Mouse (Mus musculus): ENCODE data around the gene Banp. TPM values are rescaled to one million over a fixed set of nuclear protein-coding genes. Genes with fewer than 3 reads are reported as not detected.

Banp gene
- total RNA-seq, 1 experiment = 53.8 TPM

- no peaks in the 10 kb centered on the region for H3K36me3 ChIP-seq (ENCODE audit: control insufficient read depth, insufficient read depth, low read length, poor library complexity, severe bottlenecking)
- no peak for TF ChIP-seq MAFK (IDR thresholded peaks at IDR 0.05; ENCODE audit: insufficient read depth, low read depth, low read length)
- TF ChIP-seq ZC3H11A (IDR thresholded peaks at IDR 0.05; ENCODE audit: borderline replicate concordance, low read depth, low read length) = no peak
- no peak for TF ChIP-seq ZNF384 (IDR thresholded peaks at IDR 0.05; ENCODE audit: low read depth, low read length)
- no peak for TF ChIP-seq HCFC1 (IDR thresholded peaks at IDR 0.05; ENCODE audit: borderline replicate concordance, insufficient read depth, low read length)
- no peak for TF ChIP-seq CHD2 (IDR thresholded peaks at IDR 0.05; ENCODE audit: low read depth, low read length)
- DNase-seq (ENCODE audit: low read depth, low spot score) = no peak
- H3K4me3 ChIP-seq (ENCODE audit: insufficient read depth in 1 of 2, low read depth in 1 of 2, low read length in 2 of 2, poor library complexity in 1 of 2, severe bottlenecking in 1 of 2) = no peak overlapping the region
- no peaks in the 10 kb centered on the region for H3K9me3 ChIP-seq (ENCODE audit: control insufficient read depth, insufficient read depth, low read depth, low read length)
- H3K4me1 ChIP-seq (ENCODE audit: control insufficient read depth in 2 of 2, insufficient read depth in 2 of 2, low read length in 2 of 2, poor library complexity in 1 of 2) = no peaks in the 10 kb centered on the region
- in situ Hi-C loops (cut with MboI; ENCODE audit: low sequenced_read_pairs in 2 of 2, unreplicated experiment in 2 of 2) = no loop called here
- no peak overlapping the region for H3K27ac ChIP-seq (ENCODE audit: insufficient read depth, low read depth, low read length, poor library complexity, severe bottlenecking)
- no peak overlapping the region for H3K9ac ChIP-seq (ENCODE audit: insufficient read depth, low read depth, low read length, poor library complexity, severe bottlenecking)
Measured at GRCm38 (mm10) chr8:122036325-122036724, 86.8 kb downstream of the Banp start.

- H3K9me3 ChIP-seq (ENCODE audit: control insufficient read depth, insufficient read depth, low read depth, low read length) = no peaks in the 10 kb centered on the region
- no peaks in the 10 kb centered on the region for H3K4me1 ChIP-seq (ENCODE audit: control insufficient read depth in 2 of 2, insufficient read depth in 2 of 2, low read length in 2 of 2, poor library complexity in 1 of 2)
- in situ Hi-C loops (cut with MboI; ENCODE audit: low sequenced_read_pairs in 2 of 2, unreplicated experiment in 2 of 2) = no loop called here
- no peaks in the 10 kb centered on the region for H3K36me3 ChIP-seq (ENCODE audit: control insufficient read depth, insufficient read depth, low read length, poor library complexity, severe bottlenecking)
- H3K4me3 ChIP-seq (ENCODE audit: insufficient read depth in 1 of 2, low read depth in 1 of 2, low read length in 2 of 2, poor library complexity in 1 of 2, severe bottlenecking in 1 of 2) = no peak overlapping the region
- TF ChIP-seq HCFC1 (IDR thresholded peaks at IDR 0.05; ENCODE audit: borderline replicate concordance, insufficient read depth, low read length) (no peak), MAFK (IDR thresholded peaks at IDR 0.05; ENCODE audit: insufficient read depth, low read depth, low read length) (no peak)
- no peak overlapping the region for H3K9ac ChIP-seq (ENCODE audit: insufficient read depth, low read depth, low read length, poor library complexity, severe bottlenecking)
- DNase-seq (ENCODE audit: low read depth, low spot score) = no peak
- no peak overlapping the region for H3K27ac ChIP-seq (ENCODE audit: insufficient read depth, low read depth, low read length, poor library complexity, severe bottlenecking)
Measured at GRCm38 (mm10) chr8:122037279-122037678, 87.7 kb downstream of the Banp start.

- no peak for DNase-seq (ENCODE audit: low read depth, low spot score)
- in situ Hi-C loops (cut with MboI; ENCODE audit: low sequenced_read_pairs in 2 of 2, unreplicated experiment in 2 of 2) = no loop called here
- no peak overlapping the region for H3K4me3 ChIP-seq (ENCODE audit: insufficient read depth in 1 of 2, low read depth in 1 of 2, low read length in 2 of 2, poor library complexity in 1 of 2, severe bottlenecking in 1 of 2)
- no peaks in the 10 kb centered on the region for H3K4me1 ChIP-seq (ENCODE audit: control insufficient read depth in 2 of 2, insufficient read depth in 2 of 2, low read length in 2 of 2, poor library complexity in 1 of 2)
- no peak overlapping the region for H3K9ac ChIP-seq (ENCODE audit: insufficient read depth, low read depth, low read length, poor library complexity, severe bottlenecking)
- H3K9me3 ChIP-seq (ENCODE audit: control insufficient read depth, insufficient read depth, low read depth, low read length) = no peaks in the 10 kb centered on the region
- TF ChIP-seq ZC3H11A (IDR thresholded peaks at IDR 0.05; ENCODE audit: borderline replicate concordance, low read depth, low read length) = no peak
- no peak for TF ChIP-seq HCFC1 (IDR thresholded peaks at IDR 0.05; ENCODE audit: borderline replicate concordance, insufficient read depth, low read length)
- no peak for TF ChIP-seq MAFK (IDR thresholded peaks at IDR 0.05; ENCODE audit: insufficient read depth, low read depth, low read length)
- no peak for TF ChIP-seq ZNF384 (IDR thresholded peaks at IDR 0.05; ENCODE audit: low read depth, low read length)
- no peak for TF ChIP-seq CHD2 (IDR thresholded peaks at IDR 0.05; ENCODE audit: low read depth, low read length)
- no peaks in the 10 kb centered on the region for H3K36me3 ChIP-seq (ENCODE audit: control insufficient read depth, insufficient read depth, low read length, poor library complexity, severe bottlenecking)
- H3K27ac ChIP-seq (ENCODE audit: insufficient read depth, low read depth, low read length, poor library complexity, severe bottlenecking) = no peak overlapping the region
Measured at GRCm38 (mm10) chr8:122038076-122038475, 88.5 kb downstream of the Banp start.

- H3K9ac ChIP-seq (ENCODE audit: insufficient read depth, low read depth, low read length, poor library complexity, severe bottlenecking) = no peak overlapping the region
- TF ChIP-seq HCFC1 (IDR thresholded peaks at IDR 0.05; ENCODE audit: borderline replicate concordance, insufficient read depth, low read length) (no peak), ZNF384 (IDR thresholded peaks at IDR 0.05; ENCODE audit: low read depth, low read length) (no peak), CHD2 (IDR thresholded peaks at IDR 0.05; ENCODE audit: low read depth, low read length) (no peak), ZC3H11A (IDR thresholded peaks at IDR 0.05; ENCODE audit: borderline replicate concordance, low read depth, low read length) (no peak), MAFK (IDR thresholded peaks at IDR 0.05; ENCODE audit: insufficient read depth, low read depth, low read length) (no peak)
- no peak overlapping the region for H3K4me3 ChIP-seq (ENCODE audit: insufficient read depth in 1 of 2, low read depth in 1 of 2, low read length in 2 of 2, poor library complexity in 1 of 2, severe bottlenecking in 1 of 2)
- no peaks in the 10 kb centered on the region for H3K9me3 ChIP-seq (ENCODE audit: control insufficient read depth, insufficient read depth, low read depth, low read length)
- no peaks in the 10 kb centered on the region for H3K4me1 ChIP-seq (ENCODE audit: control insufficient read depth in 2 of 2, insufficient read depth in 2 of 2, low read length in 2 of 2, poor library complexity in 1 of 2)
- H3K27ac ChIP-seq (ENCODE audit: insufficient read depth, low read depth, low read length, poor library complexity, severe bottlenecking) = no peak overlapping the region
- H3K36me3 ChIP-seq (ENCODE audit: control insufficient read depth, insufficient read depth, low read length, poor library complexity, severe bottlenecking) = no peaks in the 10 kb centered on the region
- in situ Hi-C loops (cut with MboI; ENCODE audit: low sequenced_read_pairs in 2 of 2, unreplicated experiment in 2 of 2) = no loop called here
- no peak for DNase-seq (ENCODE audit: low read depth, low spot score)
Measured at GRCm38 (mm10) chr8:122039452-122039851, 89.9 kb downstream of the Banp start.

GRCm38 (mm10) chr8:122047206-122047870 lies 97.8 kb downstream of the Banp start:
- H3K27ac ChIP-seq (ENCODE audit: insufficient read depth, low read depth, low read length, poor library complexity, severe bottlenecking) = no peak overlapping the region
- in situ Hi-C loops (cut with MboI; ENCODE audit: low sequenced_read_pairs in 2 of 2, unreplicated experiment in 2 of 2) = no loop called here

More at GRCm38 (mm10) chr8:122047206-122047870, 97.8 kb downstream of the Banp start:
- H3K36me3 ChIP-seq (ENCODE audit: control insufficient read depth, insufficient read depth, low read length, poor library complexity, severe bottlenecking) = no peaks in the 10 kb centered on the region
- TF ChIP-seq MAFK (IDR thresholded peaks at IDR 0.05; ENCODE audit: insufficient read depth, low read depth, low read length) = no peak
- no peak for TF ChIP-seq HCFC1 (IDR thresholded peaks at IDR 0.05; ENCODE audit: borderline replicate concordance, insufficient read depth, low read length)
- no peak for TF ChIP-seq CHD2 (IDR thresholded peaks at IDR 0.05; ENCODE audit: low read depth, low read length)
- no peak for TF ChIP-seq ZC3H11A (IDR thresholded peaks at IDR 0.05; ENCODE audit: borderline replicate concordance, low read depth, low read length)
- no peak for TF ChIP-seq ZNF384 (IDR thresholded peaks at IDR 0.05; ENCODE audit: low read depth, low read length)
- H3K4me1 ChIP-seq (ENCODE audit: control insufficient read depth in 2 of 2, insufficient read depth in 2 of 2, low read length in 2 of 2, poor library complexity in 1 of 2) = no peaks in the 10 kb centered on the region
- H3K9ac ChIP-seq (ENCODE audit: insufficient read depth, low read depth, low read length, poor library complexity, severe bottlenecking) = no peak overlapping the region
- H3K9me3 ChIP-seq (ENCODE audit: control insufficient read depth, insufficient read depth, low read depth, low read length) = no peaks in the 10 kb centered on the region
- H3K4me3 ChIP-seq (ENCODE audit: insufficient read depth in 1 of 2, low read depth in 1 of 2, low read length in 2 of 2, poor library complexity in 1 of 2, severe bottlenecking in 1 of 2) = no peak overlapping the region
- no peak for DNase-seq (ENCODE audit: low read depth, low spot score)
